Mouse (Mus musculus) hindbrain, embryonic 15.5 days (tissue): ENCODE measurements around the gene Tia1. TPM values are rescaled to one million over a fixed set of nuclear protein-coding genes. Genes with fewer than 3 reads are reported as not detected.

Source experiments
- ATAC-seq: fragments of 200-750 bp; cut with Nextera tagmentation; 2 replicates; pipeline ENCODE4 v1.8.0; 2017; ENCODE audit warnings: low read depth, moderate number of reproducible peaks, moderate TSS enrichment; ENCODE audit not compliant: low FRiP score
- H3K27ac ChIP-seq: fragments of 300-500 bp; sonication (generic); replicated peaks from 2 replicates; pipeline ENCODE4 v1.5.1; 2015; ENCODE audit warnings: mild to moderate bottlenecking, inconsistent platforms
- H3K27me3 ChIP-seq: fragments of 300-500 bp; sonication (generic); 2 replicates; pipeline ENCODE4 v1.6.1; 2015; ENCODE audit warnings: control low read depth, inconsistent platforms
- H3K36me3 ChIP-seq: fragments of 300-500 bp; sonication (generic); 2 replicates; pipeline ENCODE4 v1.6.1; 2015; ENCODE audit warnings: control low read depth, inconsistent platforms
- H3K4me1 ChIP-seq: fragments of 300-500 bp; sonication (generic); replicated peaks from 2 replicates; pipeline ENCODE4 v1.6.1; 2015; ENCODE audit warnings: control low read depth, inconsistent platforms
- H3K4me2 ChIP-seq: fragments of 300-500 bp; sonication (generic); 2 replicates; pipeline ENCODE4 v1.6.1; 2015; ENCODE audit warnings: moderate library complexity, mild to moderate bottlenecking, inconsistent platforms
- H3K4me3 ChIP-seq: fragments of 300-500 bp; sonication (generic); 2 replicates; pipeline ENCODE4 v1.5.1; 2015; ENCODE audit warnings: mild to moderate bottlenecking, inconsistent platforms
- H3K9ac ChIP-seq: fragments of 300-500 bp; sonication (generic); 2 replicates; pipeline ENCODE4 v1.6.1; 2015; ENCODE audit warnings: inconsistent platforms
- H3K9me3 ChIP-seq: fragments of 300-500 bp; sonication (generic); 2 replicates; pipeline ENCODE4 v1.6.1; 2016; ENCODE audit warnings: control low read depth, inconsistent platforms
- WGBS: fragments of 180-500 bp; shearing (Covaris S2); methylation state at CpG from one replicate; pipeline ENCODE4 v1.1.7; 2015; 5-methylcytosine and 5-hydroxymethylcytosine counted together
- polyA plus RNA-seq: library from polyadenylated mRNA; unstranded; fragments of >200 nt; fragmentation: Nextera tagmentation; extraction: Ambion mirVana; gene quantifications from 2 replicates; pipeline ENCODE4 v1.2.1, GENCODE M21; 2015

Tia1 gene
- polyA plus RNA-seq, 1 experiment from 2014 or later, result 283 TPM

DNA sequence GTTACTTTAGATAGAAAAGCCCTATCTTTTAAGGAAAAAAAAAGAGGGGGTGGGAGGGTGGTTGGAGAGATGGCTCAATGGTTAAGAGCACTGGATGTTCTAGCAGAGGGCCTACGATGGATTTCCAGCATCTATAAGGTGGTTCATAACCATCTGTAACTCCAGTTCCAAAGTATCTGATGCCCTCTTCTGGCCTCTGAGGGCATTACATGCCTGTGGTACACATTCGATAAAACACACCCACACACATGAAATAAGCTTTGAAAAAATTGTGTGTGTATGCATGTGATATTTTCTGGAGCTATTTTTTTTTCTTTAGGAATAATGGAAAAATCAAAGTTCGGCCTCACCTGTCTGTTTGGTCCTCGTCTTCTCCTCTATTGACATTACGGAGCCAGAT is 12.7 kb upstream of the Tia1 start:
- H3K9me3 ChIP-seq, result no peaks in the 10 kb centered on the region
- no peak for ATAC-seq
- no peaks in the 10 kb centered on the region for H3K27me3 ChIP-seq
- H3K36me3 ChIP-seq, result peaks cover 58% of the 10 kb centered on the region
- peaks cover 19% of the 10 kb centered on the region for H3K4me1 ChIP-seq
- 97% methylated on average over 5 of the region's 5 CpGs for WGBS
- no peak overlapping the region for H3K4me2 ChIP-seq
- no peak overlapping the region for H3K27ac ChIP-seq
- H3K9ac ChIP-seq, result no peak overlapping the region
- no peak overlapping the region for H3K4me3 ChIP-seq

DNA sequence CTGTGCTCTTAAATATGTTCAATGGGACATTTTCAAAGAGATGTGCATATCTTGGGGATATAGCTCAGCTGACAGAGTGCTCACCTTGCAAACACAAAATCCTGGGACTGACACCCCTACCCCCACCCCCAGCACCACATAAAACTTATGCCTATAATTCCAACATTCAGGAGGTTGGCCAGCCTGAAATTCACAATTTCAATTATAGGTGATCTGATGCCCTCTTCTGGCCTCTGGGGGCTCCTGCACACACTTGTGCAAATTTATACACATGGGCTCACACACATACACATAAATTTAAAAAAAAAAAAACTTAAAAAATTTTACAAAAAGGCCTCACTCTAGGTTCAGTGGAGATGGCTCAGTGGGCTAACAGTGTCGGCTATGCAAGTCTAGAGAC is 10.8 kb upstream of the Tia1 start:
- H3K9me3 ChIP-seq, result no peaks in the 10 kb centered on the region
- no peak overlapping the region for H3K27ac ChIP-seq
- no peak overlapping the region for H3K4me2 ChIP-seq
- H3K4me3 ChIP-seq, result no peak overlapping the region
- peaks cover 28% of the 10 kb centered on the region for H3K4me1 ChIP-seq
- no peaks in the 10 kb centered on the region for H3K27me3 ChIP-seq
- no peak for ATAC-seq
- 93% methylated on average over 1 of the region's 1 CpGs for WGBS
- no peak overlapping the region for H3K9ac ChIP-seq
- H3K36me3 ChIP-seq, result peaks cover 45% of the 10 kb centered on the region

GRCm38 (mm10) chr6:86394078-86394720 is 9.8 kb upstream of the Tia1 start:
- no peaks in the 10 kb centered on the region for H3K27me3 ChIP-seq
- H3K27ac ChIP-seq, result no peak overlapping the region
- no peak for ATAC-seq
- H3K4me3 ChIP-seq, result no peak overlapping the region
- H3K4me1 ChIP-seq, result peaks cover 28% of the 10 kb centered on the region
- H3K9me3 ChIP-seq, result no peaks in the 10 kb centered on the region
- no peak overlapping the region for H3K9ac ChIP-seq
- WGBS, result 89% methylated on average over 17 of the region's 17 CpGs
- no peak overlapping the region for H3K4me2 ChIP-seq
- H3K36me3 ChIP-seq, result peaks cover 35% of the 10 kb centered on the region

DNA sequence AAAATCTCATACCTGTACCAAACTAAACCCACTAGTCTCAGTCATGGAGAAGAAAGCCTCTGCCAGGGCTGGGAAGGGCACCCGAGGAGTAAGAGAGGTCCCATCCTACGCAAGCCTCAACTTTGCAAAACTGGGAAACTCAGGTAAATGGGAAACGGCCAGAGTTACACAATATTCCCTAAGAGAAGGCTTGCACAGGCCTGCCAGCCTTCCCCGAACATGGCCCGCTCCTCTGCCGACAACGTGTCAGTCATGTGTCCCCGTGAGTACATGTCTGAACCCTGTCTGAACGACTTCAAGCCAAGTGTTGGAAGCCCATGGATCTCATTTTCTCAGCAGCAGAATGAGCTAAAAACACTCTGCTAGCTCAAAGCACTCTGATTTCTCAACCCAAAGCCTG is 9.0 kb upstream of the Tia1 start:
- peak overlapping the region; percentile 78 for H3K4me3 ChIP-seq
- H3K4me2 ChIP-seq, result peak overlapping the region; percentile 84
- WGBS, result 88% methylated on average over 9 of the region's 9 CpGs
- H3K9me3 ChIP-seq, result no peaks in the 10 kb centered on the region
- H3K4me1 ChIP-seq, result peaks cover 28% of the 10 kb centered on the region
- peaks cover 27% of the 10 kb centered on the region for H3K36me3 ChIP-seq
- H3K27ac ChIP-seq, result no peak overlapping the region
- H3K27me3 ChIP-seq, result no peaks in the 10 kb centered on the region
- ATAC-seq, result no peak
- H3K9ac ChIP-seq, result peak overlapping the region; percentile 90; the same call in 1 of the 2 replicates

- H3K36me3 ChIP-seq, result peaks cover 18% of the 10 kb centered on the region
- H3K27me3 ChIP-seq, result no peaks in the 10 kb centered on the region
- peak overlapping the region; percentile 90 for H3K9ac ChIP-seq
- no peaks in the 10 kb centered on the region for H3K9me3 ChIP-seq
- peak overlapping the region; percentile 84 for H3K4me2 ChIP-seq
- 17% methylated on average over 10 of the region's 10 CpGs for WGBS
- peaks cover 28% of the 10 kb centered on the region for H3K4me1 ChIP-seq
- ATAC-seq, result no peak
- peak overlapping the region; percentile 78 for H3K4me3 ChIP-seq
- peak overlapping the region; percentile 90 for H3K27ac ChIP-seq
Measured at GRCm38 (mm10) chr6:86395969-86396368, 8.1 kb upstream of the Tia1 start.

GRCm38 (mm10) chr6:86396581-86397256 is 7.3 kb upstream of the Tia1 start, which contains the start of gene Pcyox1:
TSS of gene Pcyox1 (minus strand) at chr6:86397154.
- Histone ChIP-seq H3K4me3 (peak within 1 kb of the TSS; percentile 78), H3K4me2 (peak within 1 kb of the TSS; percentile 84), H3K36me3 (peaks cover 10% of the 10 kb centered on the region), H3K27ac (peak within 1 kb of the TSS; percentile 90), H3K9ac (peak within 1 kb of the TSS; percentile 90), H3K27me3 (no peaks in the 10 kb centered on the region), H3K9me3 (no peaks in the 10 kb centered on the region), H3K4me1 (peaks cover 28% of the 10 kb centered on the region)
- under 1% methylated on average over 51 of the region's 51 CpGs for WGBS
- peak; percentile 93 for ATAC-seq

DNA sequence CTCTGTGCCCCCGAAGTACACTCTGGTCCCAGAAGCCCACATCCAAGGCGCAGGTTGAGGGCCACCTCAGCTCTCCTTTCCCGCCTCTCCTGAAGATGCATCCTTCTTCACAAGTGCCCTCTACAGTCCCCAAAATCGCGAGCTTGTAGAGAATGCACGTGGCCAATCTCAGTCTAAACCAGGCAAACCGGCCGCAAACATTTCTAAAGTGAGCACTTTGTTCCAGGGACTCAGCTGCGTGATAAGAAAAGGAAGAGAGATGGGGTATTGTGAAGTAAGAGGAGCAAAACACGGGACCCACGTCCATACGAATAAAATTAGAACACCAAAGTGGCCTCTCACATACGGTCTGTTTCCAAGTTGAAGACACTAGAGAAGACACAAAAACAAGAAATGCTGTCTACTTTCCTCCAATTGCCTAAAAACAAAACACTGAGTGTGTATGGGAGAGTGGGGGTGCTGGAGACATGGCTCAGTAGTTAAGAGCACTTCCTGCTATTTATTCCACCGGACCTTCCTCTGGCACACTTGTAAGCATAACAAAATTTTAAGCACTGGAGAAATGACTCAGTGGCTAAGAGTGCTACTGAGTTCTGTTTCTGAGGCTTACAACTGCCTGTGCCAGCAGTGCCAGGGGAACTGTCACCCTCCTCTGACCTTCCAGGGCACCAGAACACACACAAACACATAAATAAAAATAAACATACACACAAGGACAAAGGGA is 6.6 kb upstream of the Tia1 start:
- WGBS, result 4% methylated on average over 14 of the region's 14 CpGs

DNA sequence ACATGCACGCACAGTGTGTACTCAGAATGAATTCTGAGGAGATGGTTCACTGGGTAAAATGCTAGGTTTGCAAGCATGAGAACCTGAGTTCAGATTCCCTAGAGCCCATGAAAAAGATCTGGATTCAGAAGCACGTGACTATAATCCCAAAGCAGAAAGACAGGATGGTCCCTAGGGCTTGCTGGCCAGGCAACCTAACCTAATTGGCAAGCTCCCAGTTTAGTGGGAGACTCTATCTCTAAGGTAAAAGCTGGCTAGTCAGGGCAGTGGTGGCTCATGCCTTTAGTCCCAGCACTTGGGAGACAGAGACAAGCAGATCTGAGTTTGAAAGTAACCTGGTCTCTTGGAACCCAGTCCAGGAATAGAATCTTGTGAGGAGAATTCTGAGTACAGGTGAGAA is 5.0 kb upstream of the Tia1 start:
- Histone ChIP-seq H3K27me3 (no peaks in the 10 kb centered on the region), H3K27ac (no peak overlapping the region), H3K36me3 (peaks cover 4% of the 10 kb centered on the region; the same call in 1 of the 2 replicates), H3K9ac (no peak overlapping the region), H3K4me2 (no peak overlapping the region), H3K9me3 (no peaks in the 10 kb centered on the region), H3K4me3 (no peak overlapping the region), H3K4me1 (peaks cover 36% of the 10 kb centered on the region)
- 90% methylated on average over 2 of the region's 2 CpGs for WGBS
- no peak for ATAC-seq

More for the DNA sequence above, 6.6 kb upstream of the Tia1 start:
- Histone ChIP-seq H3K4me3 (peak overlapping the region; percentile 78), H3K27ac (peak overlapping the region; percentile 90), H3K9ac (peak overlapping the region; percentile 90), H3K36me3 (peaks cover 6% of the 10 kb centered on the region; the same call in 1 of the 2 replicates), H3K4me1 (peaks cover 28% of the 10 kb centered on the region), H3K4me2 (peak overlapping the region; percentile 84), H3K9me3 (no peaks in the 10 kb centered on the region), H3K27me3 (no peaks in the 10 kb centered on the region)
- ATAC-seq, result peak; percentile 67

DNA sequence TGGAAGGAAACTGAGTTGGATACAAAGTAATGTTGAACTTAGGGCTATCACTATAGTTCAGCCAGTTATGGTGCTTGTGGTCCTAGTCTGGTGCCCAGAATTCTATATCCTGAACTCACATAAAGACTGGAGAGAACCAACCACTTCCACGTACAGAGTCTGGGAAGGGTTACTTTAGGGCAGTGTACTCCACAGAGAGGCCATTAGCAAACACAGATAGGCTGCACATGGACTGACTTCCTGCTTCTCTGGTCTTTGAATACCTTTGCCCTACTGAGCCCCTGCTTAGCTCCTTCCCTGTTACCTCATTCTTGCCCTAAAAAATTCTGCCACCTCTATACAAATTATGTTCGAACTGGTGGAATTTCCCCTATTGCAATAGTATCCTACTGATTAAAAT is 4.0 kb upstream of the Tia1 start:
- H3K9me3 ChIP-seq, result no peaks in the 10 kb centered on the region
- no peaks in the 10 kb centered on the region for H3K36me3 ChIP-seq
- H3K9ac ChIP-seq, result no peak overlapping the region
- no peak overlapping the region for H3K27ac ChIP-seq
- peaks cover 27% of the 10 kb centered on the region for H3K4me1 ChIP-seq
- ATAC-seq, result no peak
- no peaks in the 10 kb centered on the region for H3K27me3 ChIP-seq
- H3K4me2 ChIP-seq, result no peak overlapping the region
- WGBS, result 83% methylated on average over 2 of the region's 2 CpGs
- no peak overlapping the region for H3K4me3 ChIP-seq

DNA sequence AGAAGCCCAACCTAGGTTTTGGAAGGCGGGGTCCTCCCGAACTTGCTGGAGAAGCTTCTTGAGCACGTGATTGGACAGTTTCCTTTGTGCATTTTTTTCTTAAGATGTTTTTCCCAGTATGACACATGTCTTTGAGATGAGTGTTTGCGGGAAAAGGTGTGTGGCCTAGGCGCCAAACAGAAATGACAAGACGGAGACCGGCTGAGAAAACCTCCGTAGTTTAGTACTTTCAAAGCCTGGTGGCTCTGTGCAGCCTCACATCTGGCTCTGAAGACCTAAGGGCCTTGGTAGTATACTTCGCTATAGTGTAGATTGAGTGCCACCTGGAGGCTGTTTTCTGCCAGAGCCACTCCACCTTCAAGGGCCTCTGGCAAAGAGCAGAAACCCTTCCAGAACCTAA is 3.0 kb upstream of the Tia1 start:
- H3K9me3 ChIP-seq, result no peaks in the 10 kb centered on the region
- H3K27me3 ChIP-seq, result no peaks in the 10 kb centered on the region
- 8% methylated on average over 9 of the region's 9 CpGs for WGBS
- ATAC-seq, result no peak
- no peaks in the 10 kb centered on the region for H3K36me3 ChIP-seq
- no peak overlapping the region for H3K9ac ChIP-seq
- peak overlapping the region; percentile 48 for H3K4me2 ChIP-seq
- H3K27ac ChIP-seq, result no peak overlapping the region
- peak overlapping the region; percentile 18; the same call in 1 of the 2 replicates for H3K4me3 ChIP-seq
- peaks cover 20% of the 10 kb centered on the region for H3K4me1 ChIP-seq

- Histone ChIP-seq H3K9me3 (no peaks in the 10 kb centered on the region), H3K36me3 (0 out of 2 replicates have a peak, but pooled peaks cover 2% of the 10 kb centered on the region), H3K4me2 (peak overlapping the region; percentile 82), H3K27ac (peak overlapping the region; percentile 34; the same call in 1 of the 2 replicates), H3K27me3 (no peaks in the 10 kb centered on the region), H3K4me3 (peak overlapping the region; percentile 74), H3K4me1 (peaks cover 28% of the 10 kb centered on the region), H3K9ac (peak overlapping the region; percentile 37)
- ATAC-seq, result no peak
- 39% methylated on average over 12 of the region's 12 CpGs for WGBS
Measured at GRCm38 (mm10) chr6:86402681-86403607, 1.1 kb upstream of the Tia1 start.
